Mouse (Mus musculus): Measurements from ENCODE around the gene Spaca6. TPM values are rescaled to one million over a fixed set of nuclear protein-coding genes. Genes with fewer than 3 reads are reported as not detected.

Spaca6 gene
- polyA plus RNA-seq, 1 experiment from 2014 or later, result 17.4 TPM

DNA sequence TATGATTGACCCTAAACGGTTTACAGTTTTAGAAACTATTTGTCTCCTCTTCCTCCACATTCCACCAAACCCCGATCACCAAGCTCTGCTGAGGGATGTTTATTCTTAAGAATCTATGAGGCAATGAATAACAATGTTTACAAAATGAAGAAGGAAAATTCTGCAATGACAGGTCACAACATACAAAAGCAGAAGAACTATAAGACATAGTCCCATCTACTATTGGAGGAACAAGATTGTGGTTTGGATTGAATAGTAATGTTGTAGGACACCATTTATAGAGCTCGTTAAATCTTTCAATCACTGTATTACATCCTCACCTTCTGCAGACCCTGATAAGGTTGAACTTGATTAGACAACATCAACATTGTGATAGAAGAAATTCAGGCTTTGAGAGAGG is 55.7 kb downstream of the Spaca6 start:
- ATAC-seq (replicated peaks; ENCODE audit: extremely low read depth, insufficient read depth, low FRiP score), result no peak
- Histone ChIP-seq H3K36me3 (ENCODE audit: control insufficient read depth, insufficient read depth) (no peaks in the 10 kb centered on the region), H3K9me3 (replicated peaks; ENCODE audit: control insufficient read depth, low read length) (no peaks in the 10 kb centered on the region), H3K9ac (ENCODE audit: low read length) (no peak overlapping the region), H3K4me2 (ENCODE audit: low read depth, low read length) (no peak overlapping the region), H3K27me3 (ENCODE audit: control insufficient read depth, insufficient read depth, low read length) (no peaks in the 10 kb centered on the region), H3K4me1 (ENCODE audit: control insufficient read depth, insufficient read depth, low read length) (no peaks in the 10 kb centered on the region), H3K27ac (ENCODE audit: low read length) (no peak overlapping the region), H3K4me3 (ENCODE audit: low read length) (no peak overlapping the region)
- 74% methylated on average over 3 of the region's 3 CpGs for WGBS

- 42% methylated on average over 1 of the region's 1 CpGs for WGBS
- no peak within 1 kb of the TSS for H3K4me3 ChIP-seq (ENCODE audit: low read length)
- no peak for ATAC-seq (replicated peaks; ENCODE audit: extremely low read depth, insufficient read depth, low FRiP score)
Observed at GRCm38 (mm10) chr17:17883840-17884239, 56.9 kb downstream of the Spaca6 start, which contains the start of gene Fpr1. Gene Fpr1, minus strand, starts transcription at chr17:17883940.

GRCm38 (mm10) chr17:17887774-17888248 is 60.9 kb downstream of the Spaca6 start, which contains the start of the genes Fpr2 and Fpr3:
Gene Fpr2, plus strand, starts transcription at chr17:17887824.
Gene Fpr3, plus strand, starts transcription at chr17:17887852.
- H3K4me1 ChIP-seq (ENCODE audit: control insufficient read depth, insufficient read depth, low read length), result no peaks in the 10 kb centered on the region
- H3K4me2 ChIP-seq (ENCODE audit: low read depth, low read length), result no peak within 1 kb of the TSS
- H3K4me3 ChIP-seq (ENCODE audit: low read length), result no peak within 1 kb of the TSS
- H3K36me3 ChIP-seq (ENCODE audit: control insufficient read depth, insufficient read depth), result no peaks in the 10 kb centered on the region
- H3K27me3 ChIP-seq (ENCODE audit: control insufficient read depth, insufficient read depth, low read length), result no peaks in the 10 kb centered on the region
- ATAC-seq (replicated peaks; ENCODE audit: extremely low read depth, insufficient read depth, low FRiP score), result no peak
- no peak within 1 kb of the TSS for H3K27ac ChIP-seq (ENCODE audit: low read length)
- no peak within 1 kb of the TSS for H3K9ac ChIP-seq (ENCODE audit: low read length)
- no peaks in the 10 kb centered on the region for H3K9me3 ChIP-seq (replicated peaks; ENCODE audit: control insufficient read depth, low read length)
- 36% methylated on average over 1 of the region's 1 CpGs for WGBS

More at GRCm38 (mm10) chr17:17883840-17884239, 56.9 kb downstream of the Spaca6 start, which contains the start of gene Fpr1:
- no peaks in the 10 kb centered on the region for H3K4me1 ChIP-seq (ENCODE audit: control insufficient read depth, insufficient read depth, low read length)
- no peaks in the 10 kb centered on the region for H3K9me3 ChIP-seq (replicated peaks; ENCODE audit: control insufficient read depth, low read length)
- no peak within 1 kb of the TSS for H3K27ac ChIP-seq (ENCODE audit: low read length)
- no peaks in the 10 kb centered on the region for H3K36me3 ChIP-seq (ENCODE audit: control insufficient read depth, insufficient read depth)
- no peaks in the 10 kb centered on the region for H3K27me3 ChIP-seq (ENCODE audit: control insufficient read depth, insufficient read depth, low read length)
- H3K9ac ChIP-seq (ENCODE audit: low read length), result no peak within 1 kb of the TSS
- H3K4me2 ChIP-seq (ENCODE audit: low read depth, low read length), result no peak within 1 kb of the TSS

- Histone ChIP-seq H3K36me3 (ENCODE audit: control insufficient read depth, insufficient read depth) (no peaks in the 10 kb centered on the region), H3K4me1 (ENCODE audit: control insufficient read depth, insufficient read depth, low read length) (no peaks in the 10 kb centered on the region), H3K9ac (ENCODE audit: low read length) (no peak overlapping the region), H3K4me3 (ENCODE audit: low read length) (no peak overlapping the region), H3K9me3 (replicated peaks; ENCODE audit: control insufficient read depth, low read length) (no peaks in the 10 kb centered on the region), H3K4me2 (ENCODE audit: low read depth, low read length) (no peak overlapping the region), H3K27ac (ENCODE audit: low read length) (no peak overlapping the region), H3K27me3 (ENCODE audit: control insufficient read depth, insufficient read depth, low read length) (no peaks in the 10 kb centered on the region)
- WGBS, result 76% methylated on average over 2 of the region's 2 CpGs
- no peak for ATAC-seq (replicated peaks; ENCODE audit: extremely low read depth, insufficient read depth, low FRiP score)
Observed at GRCm38 (mm10) chr17:17889732-17890425, 62.9 kb downstream of the Spaca6 start.

MicroRNAs encoded within 50 kb of the gene (microRNA counts, 519-probe panel; counts per million panel counts)
- microRNA mmu-let-7e (4,132 counts per million, percentile 95 among the panel's probes with 10 or more counts), microRNA mmu-miR-125a-3p (2,852 counts per million, percentile 73 among the panel's probes with 10 or more counts), microRNA mmu-miR-125a-5p (4,359 counts per million, percentile 98 among the panel's probes with 10 or more counts), microRNA mmu-miR-99b (3,605 counts per million, percentile 90 among the panel's probes with 10 or more counts)

Small RNA genes within 50 kb of the gene (microRNA-seq; reads per million reads assigned to microRNA genes)
- gene Gm25927, result not detected
- 3,551 reads per million, percentile 91 among the genes with 10 or more reads in this experiment for gene Mir125a
- gene Mir99b, result 21,703 reads per million, percentile 97 among the genes with 10 or more reads in this experiment
- not detected for gene Mirlet7e

Other genes with a start within 250 kb of the Spaca6 start
- gene Lnpep, start 202.1 kb upstream of the Spaca6 start, polyA plus RNA-seq (2015; fragmentation: Nextera tagmentation; extraction: Ambion mirVana), result 12.7 and 12.9 TPM in 2 replicates
- gene Vmn2r90, start 123.4 kb upstream of the Spaca6 start, polyA plus RNA-seq (2015; fragmentation: Nextera tagmentation; extraction: Ambion mirVana), result not detected in 2 replicates
- 0.98 and 1.2 TPM in 2 replicates for gene Has1, start 28.0 kb downstream of the Spaca6 start, polyA plus RNA-seq (2015; fragmentation: Nextera tagmentation; extraction: Ambion mirVana)
- 0.21 and 0.40 TPM in 2 replicates for gene Fpr1, start 56.8 kb downstream of the Spaca6 start, polyA plus RNA-seq (2015; fragmentation: Nextera tagmentation; extraction: Ambion mirVana)
- 0.21 and 0.33 TPM in 2 replicates for gene Fpr2, start 60.7 kb downstream of the Spaca6 start, polyA plus RNA-seq (2015; fragmentation: Nextera tagmentation; extraction: Ambion mirVana)
- not detected in 2 replicates for gene Fpr3, start 60.7 kb downstream of the Spaca6 start, polyA plus RNA-seq (2015; fragmentation: Nextera tagmentation; extraction: Ambion mirVana)
- not detected in 2 replicates for gene Fpr-rs4, start 194.6 kb downstream of the Spaca6 start, polyA plus RNA-seq (2015; fragmentation: Nextera tagmentation; extraction: Ambion mirVana)
- gene Vmn2r124, start 222.3 kb downstream of the Spaca6 start, polyA plus RNA-seq (2015; fragmentation: Nextera tagmentation; extraction: Ambion mirVana), result not detected in 2 replicates